Mouse (Mus musculus): ENCODE data around the gene Lins1. TPM values are rescaled to one million over a fixed set of nuclear protein-coding genes. Genes with fewer than 3 reads are reported as not detected.
A peak's percentile ranks its signal among the peaks of the same experiment; 100 is the strongest.

The Lins1 gene
- polyA plus RNA-seq (2015; fragmentation: Nextera tagmentation; extraction: Ambion mirVana): 20.4 and 20.6 TPM in 2 replicates

DNA sequence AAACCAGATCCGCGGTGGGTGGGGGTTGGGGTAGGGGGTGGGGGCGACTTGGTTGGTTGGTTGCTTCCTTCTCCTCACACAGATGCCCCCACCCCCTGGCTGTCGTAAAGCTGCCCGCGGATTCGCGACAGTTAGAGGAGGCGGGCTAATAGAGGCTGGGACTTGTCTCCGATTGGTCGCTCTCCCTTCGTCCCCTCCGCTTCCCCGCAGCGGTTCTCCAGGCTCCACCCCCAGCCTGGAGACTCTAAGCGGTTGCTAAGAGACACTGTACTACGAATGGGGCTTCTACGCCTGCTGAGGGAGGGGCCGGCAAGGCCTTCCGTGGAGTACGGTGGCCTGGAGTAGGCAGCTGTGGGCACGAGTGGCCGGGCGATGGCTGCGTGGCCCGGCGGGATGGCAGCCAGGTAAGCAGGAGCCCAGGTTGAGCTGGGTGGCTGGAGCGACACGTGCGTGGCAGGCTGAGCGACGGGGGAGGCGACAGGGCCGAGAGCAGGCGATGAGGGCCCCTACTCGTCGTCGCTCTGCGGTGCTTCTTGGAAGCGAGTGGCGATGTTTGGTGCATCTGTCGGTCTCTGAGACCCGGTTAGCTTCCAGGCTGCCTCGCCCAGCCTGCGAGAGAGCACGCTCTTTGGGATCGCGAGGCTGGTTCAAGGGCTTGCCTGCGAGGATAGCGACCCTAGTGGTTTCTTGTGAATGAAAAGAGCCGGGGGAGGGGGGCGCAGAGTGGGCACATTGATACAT lies at the start of gene Lins1:
Gene Lins1 (plus strand): TSS at position 270 of the 741 bp plus-strand sequence.
- 0% methylated on average over 51 of the region's 52 CpGs for WGBS
- peak within 1 kb of the TSS; percentile 90 for H3K9ac ChIP-seq (replicated peaks; ENCODE audit: low read length)
- H3K4me3 ChIP-seq (ENCODE audit: low read length): peak within 1 kb of the TSS; percentile 70
- 0 out of 2 replicates have a peak, but pooled peaks cover 4% of the 10 kb centered on the region for H3K36me3 ChIP-seq (ENCODE audit: insufficient read depth, low read length)
- H3K27ac ChIP-seq (ENCODE audit: low read length): peak within 1 kb of the TSS; percentile 91
- peaks cover 8% of the 10 kb centered on the region for H3K4me1 ChIP-seq (ENCODE audit: insufficient read depth, low read length)
- no peaks in the 10 kb centered on the region for H3K9me3 ChIP-seq (ENCODE audit: low read length)
- no peaks in the 10 kb centered on the region for H3K27me3 ChIP-seq (ENCODE audit: insufficient read depth, low read length)
- ATAC-seq (ENCODE audit: low FRiP score, low TSS enrichment): peak; percentile 99
- H3K4me2 ChIP-seq (replicated peaks; ENCODE audit: low read depth, low read length): peak within 1 kb of the TSS; percentile 72

DNA sequence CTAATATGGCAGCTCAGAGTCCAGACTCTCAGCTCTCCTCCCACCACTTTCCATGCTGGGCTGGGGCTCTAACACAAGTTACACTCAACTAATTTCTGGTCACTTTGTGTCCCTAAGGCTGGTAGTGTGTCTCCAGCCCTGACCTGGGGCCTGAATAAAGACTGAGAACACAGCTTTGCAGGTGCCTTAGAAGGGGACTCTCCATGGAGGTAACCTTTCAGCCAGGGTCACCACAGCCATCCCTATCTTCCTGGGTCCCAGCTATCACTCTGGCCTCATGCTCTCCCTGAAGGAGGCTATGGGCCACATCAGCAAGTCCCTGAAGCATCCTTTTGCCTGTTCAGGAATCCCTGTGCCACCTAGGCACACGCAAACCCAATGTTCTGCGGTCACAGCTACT lies 44.0 kb upstream of the Lins1 start:
- Histone ChIP-seq H3K9ac (replicated peaks; ENCODE audit: low read length) (no peak overlapping the region), H3K4me2 (replicated peaks; ENCODE audit: low read depth, low read length) (no peak overlapping the region), H3K36me3 (ENCODE audit: insufficient read depth, low read length) (peaks cover 12% of the 10 kb centered on the region; the same call in 1 of the 2 replicates), H3K4me3 (ENCODE audit: low read length) (no peak overlapping the region), H3K27ac (ENCODE audit: low read length) (no peak overlapping the region), H3K9me3 (ENCODE audit: low read length) (no peaks in the 10 kb centered on the region), H3K4me1 (ENCODE audit: insufficient read depth, low read length) (peaks cover 4% of the 10 kb centered on the region), H3K27me3 (ENCODE audit: insufficient read depth, low read length) (no peaks in the 10 kb centered on the region)
- WGBS: 97% methylated on average over 2 of the region's 2 CpGs
- no peak for ATAC-seq (ENCODE audit: low FRiP score, low TSS enrichment)

DNA sequence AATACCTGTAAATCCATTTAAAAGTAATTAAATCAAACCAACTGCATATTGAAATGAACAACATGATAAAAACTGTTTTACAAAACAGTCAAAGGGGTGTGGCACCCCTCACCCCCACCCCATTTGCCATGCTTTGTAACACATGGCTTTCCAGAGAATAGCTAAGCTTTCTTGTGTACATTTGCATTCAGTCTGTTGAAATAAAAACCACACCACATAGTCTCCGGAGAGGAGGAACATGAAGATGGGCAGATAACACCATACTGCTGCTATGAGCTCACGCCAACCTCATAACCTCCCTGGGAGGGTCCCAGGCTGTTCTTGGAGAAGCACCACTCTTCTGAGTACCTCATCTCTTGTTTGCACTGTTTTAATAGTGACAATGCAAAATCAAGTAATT lies 40.5 kb upstream of the Lins1 start:
- Histone ChIP-seq H3K9ac (replicated peaks; ENCODE audit: low read length) (no peak overlapping the region), H3K27ac (ENCODE audit: low read length) (no peak overlapping the region), H3K4me2 (replicated peaks; ENCODE audit: low read depth, low read length) (no peak overlapping the region), H3K4me3 (ENCODE audit: low read length) (no peak overlapping the region), H3K27me3 (ENCODE audit: insufficient read depth, low read length) (no peaks in the 10 kb centered on the region), H3K36me3 (ENCODE audit: insufficient read depth, low read length) (peaks cover 6% of the 10 kb centered on the region), H3K4me1 (ENCODE audit: insufficient read depth, low read length) (peaks cover 9% of the 10 kb centered on the region), H3K9me3 (ENCODE audit: low read length) (no peaks in the 10 kb centered on the region)
- WGBS: 80% methylated on average over 2 of the region's 2 CpGs
- ATAC-seq (ENCODE audit: low FRiP score, low TSS enrichment): no peak

GRCm38 (mm10) chr7:66650883-66651282 lies 38.8 kb upstream of the Lins1 start:
- H3K4me1 ChIP-seq (ENCODE audit: insufficient read depth, low read length): peaks cover 9% of the 10 kb centered on the region
- H3K4me3 ChIP-seq (ENCODE audit: low read length): no peak overlapping the region
- no peak overlapping the region for H3K4me2 ChIP-seq (replicated peaks; ENCODE audit: low read depth, low read length)
- peak; percentile 63; the same call in 1 of the 2 replicates for ATAC-seq (ENCODE audit: low FRiP score, low TSS enrichment)
- no peaks in the 10 kb centered on the region for H3K9me3 ChIP-seq (ENCODE audit: low read length)
- H3K36me3 ChIP-seq (ENCODE audit: insufficient read depth, low read length): peaks cover 14% of the 10 kb centered on the region
- H3K9ac ChIP-seq (replicated peaks; ENCODE audit: low read length): no peak overlapping the region
- H3K27me3 ChIP-seq (ENCODE audit: insufficient read depth, low read length): no peaks in the 10 kb centered on the region
- no peak overlapping the region for H3K27ac ChIP-seq (ENCODE audit: low read length)
- 34% methylated on average over 5 of the region's 5 CpGs for WGBS

DNA sequence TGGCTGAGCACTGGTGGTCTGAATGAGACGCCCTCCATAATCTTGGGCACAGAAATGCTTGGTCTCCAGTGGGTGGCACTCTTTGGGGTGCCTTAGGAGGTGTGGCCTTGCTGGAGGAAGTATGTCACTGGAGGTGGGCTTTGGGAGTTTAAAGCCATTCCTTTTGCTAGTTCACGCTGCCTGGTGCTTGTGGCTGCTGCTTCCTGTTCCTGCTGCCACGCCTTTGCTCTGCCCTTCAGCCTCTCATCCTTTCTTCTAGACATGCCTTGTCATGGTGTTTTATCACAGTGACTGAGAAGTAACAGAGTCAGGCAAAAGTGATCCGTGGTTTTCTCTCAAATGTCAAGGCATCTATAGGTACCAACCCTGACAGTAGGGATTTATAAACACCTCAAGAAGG lies 37.5 kb upstream of the Lins1 start:
- Histone ChIP-seq H3K4me1 (ENCODE audit: insufficient read depth, low read length) (peaks cover 9% of the 10 kb centered on the region), H3K9me3 (ENCODE audit: low read length) (no peaks in the 10 kb centered on the region), H3K27ac (ENCODE audit: low read length) (no peak overlapping the region), H3K4me2 (replicated peaks; ENCODE audit: low read depth, low read length) (no peak overlapping the region), H3K27me3 (ENCODE audit: insufficient read depth, low read length) (no peaks in the 10 kb centered on the region), H3K9ac (replicated peaks; ENCODE audit: low read length) (no peak overlapping the region), H3K4me3 (ENCODE audit: low read length) (no peak overlapping the region), H3K36me3 (ENCODE audit: insufficient read depth, low read length) (peaks cover 14% of the 10 kb centered on the region)
- 91% methylated on average over 4 of the region's 4 CpGs for WGBS
- ATAC-seq (ENCODE audit: low FRiP score, low TSS enrichment): no peak

DNA sequence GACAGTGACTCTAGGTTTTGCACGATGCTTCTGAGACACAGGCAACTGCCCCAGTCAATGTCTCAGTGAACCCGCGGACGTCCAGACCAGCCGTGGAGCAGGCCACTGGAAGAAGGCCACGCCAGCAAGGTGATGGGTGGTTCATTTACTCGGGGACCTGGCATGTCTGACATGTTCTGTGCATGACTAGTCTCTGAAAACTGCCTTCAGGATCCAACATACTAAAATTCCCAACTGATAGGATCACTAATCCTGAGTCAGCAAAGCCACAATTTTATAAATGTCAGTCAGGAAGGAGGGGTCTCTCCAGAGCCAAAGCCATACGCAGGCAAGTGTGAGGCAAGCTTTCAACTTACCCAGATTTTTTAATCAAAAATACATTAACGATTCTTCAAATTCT lies 36.1 kb upstream of the Lins1 start:
- Histone ChIP-seq H3K27me3 (ENCODE audit: insufficient read depth, low read length) (no peaks in the 10 kb centered on the region), H3K4me2 (replicated peaks; ENCODE audit: low read depth, low read length) (no peak overlapping the region), H3K4me3 (ENCODE audit: low read length) (no peak overlapping the region), H3K36me3 (ENCODE audit: insufficient read depth, low read length) (peaks cover 10% of the 10 kb centered on the region), H3K27ac (ENCODE audit: low read length) (no peak overlapping the region), H3K4me1 (ENCODE audit: insufficient read depth, low read length) (peaks cover 9% of the 10 kb centered on the region), H3K9ac (replicated peaks; ENCODE audit: low read length) (no peak overlapping the region), H3K9me3 (ENCODE audit: low read length) (no peaks in the 10 kb centered on the region)
- WGBS: 81% methylated on average over 9 of the region's 9 CpGs
- ATAC-seq (ENCODE audit: low FRiP score, low TSS enrichment): no peak

DNA sequence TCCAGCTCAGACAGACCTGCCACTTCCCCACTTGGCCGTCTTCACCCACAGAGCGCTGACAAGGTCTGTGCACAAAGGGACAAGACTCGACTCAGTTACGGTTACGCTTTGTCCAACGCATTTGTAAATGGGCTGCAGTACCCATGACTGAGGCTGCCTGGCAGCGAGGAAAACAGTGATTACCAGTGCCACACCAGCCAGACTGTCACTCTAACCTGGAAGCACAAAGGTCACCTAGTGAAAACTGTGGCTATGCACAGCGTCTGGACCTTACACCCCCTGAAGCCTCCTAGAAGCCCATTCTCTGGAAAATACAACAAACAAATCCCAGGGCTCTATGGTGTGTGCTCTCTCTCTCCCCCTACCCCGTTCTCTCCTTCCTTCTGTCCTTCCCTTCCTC lies 34.2 kb upstream of the Lins1 start:
- Histone ChIP-seq H3K36me3 (ENCODE audit: insufficient read depth, low read length) (peaks cover 22% of the 10 kb centered on the region), H3K9ac (replicated peaks; ENCODE audit: low read length) (no peak overlapping the region), H3K4me2 (replicated peaks; ENCODE audit: low read depth, low read length) (no peak overlapping the region), H3K4me1 (ENCODE audit: insufficient read depth, low read length) (peaks cover 8% of the 10 kb centered on the region), H3K27me3 (ENCODE audit: insufficient read depth, low read length) (no peaks in the 10 kb centered on the region), H3K9me3 (ENCODE audit: low read length) (no peaks in the 10 kb centered on the region), H3K27ac (ENCODE audit: low read length) (no peak overlapping the region), H3K4me3 (ENCODE audit: low read length) (no peak overlapping the region)
- WGBS: 84% methylated on average over 9 of the region's 9 CpGs
- ATAC-seq (ENCODE audit: low FRiP score, low TSS enrichment): no peak

GRCm38 (mm10) chr7:66660291-66660690 lies 29.4 kb upstream of the Lins1 start:
- Histone ChIP-seq H3K36me3 (ENCODE audit: insufficient read depth, low read length) (peaks cover 14% of the 10 kb centered on the region), H3K27me3 (ENCODE audit: insufficient read depth, low read length) (no peaks in the 10 kb centered on the region), H3K27ac (ENCODE audit: low read length) (no peak overlapping the region), H3K4me3 (ENCODE audit: low read length) (no peak overlapping the region), H3K4me2 (replicated peaks; ENCODE audit: low read depth, low read length) (no peak overlapping the region), H3K4me1 (ENCODE audit: insufficient read depth, low read length) (no peaks in the 10 kb centered on the region), H3K9me3 (ENCODE audit: low read length) (no peaks in the 10 kb centered on the region), H3K9ac (replicated peaks; ENCODE audit: low read length) (no peak overlapping the region)
- 63% methylated on average over 7 of the region's 7 CpGs for WGBS
- ATAC-seq (ENCODE audit: low FRiP score, low TSS enrichment): peak; percentile 32; the same call in 1 of the 2 replicates

GRCm38 (mm10) chr7:66660972-66661371 lies 28.7 kb upstream of the Lins1 start:
- no peak for ATAC-seq (ENCODE audit: low FRiP score, low TSS enrichment)
- 60% methylated on average over 8 of the region's 8 CpGs for WGBS
- Histone ChIP-seq H3K9ac (replicated peaks; ENCODE audit: low read length) (no peak overlapping the region), H3K4me1 (ENCODE audit: insufficient read depth, low read length) (no peaks in the 10 kb centered on the region), H3K9me3 (ENCODE audit: low read length) (no peaks in the 10 kb centered on the region), H3K4me3 (ENCODE audit: low read length) (no peak overlapping the region), H3K36me3 (ENCODE audit: insufficient read depth, low read length) (peaks cover 15% of the 10 kb centered on the region), H3K27me3 (ENCODE audit: insufficient read depth, low read length) (no peaks in the 10 kb centered on the region), H3K4me2 (replicated peaks; ENCODE audit: low read depth, low read length) (no peak overlapping the region), H3K27ac (ENCODE audit: low read length) (no peak overlapping the region)

DNA sequence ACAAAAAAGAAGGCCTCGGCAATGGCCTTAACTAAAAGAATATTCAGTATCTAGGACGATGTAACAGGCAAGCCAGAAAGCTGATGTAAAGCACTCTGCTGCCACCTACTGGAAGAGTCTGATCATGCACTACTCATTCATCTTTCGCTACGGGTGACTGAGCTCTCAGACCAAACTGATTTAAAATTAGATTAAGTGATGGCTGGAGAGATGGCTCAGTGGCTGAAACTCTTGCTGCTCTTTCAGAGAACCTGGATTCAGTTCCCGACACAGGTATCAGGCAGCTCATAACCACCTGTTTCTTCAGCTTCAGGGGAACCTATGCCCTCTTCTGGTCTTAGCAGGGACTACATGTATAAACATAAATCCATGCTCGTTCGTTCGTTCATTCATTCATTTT lies 28.1 kb upstream of the Lins1 start:
- H3K27me3 ChIP-seq (ENCODE audit: insufficient read depth, low read length): no peaks in the 10 kb centered on the region
- H3K36me3 ChIP-seq (ENCODE audit: insufficient read depth, low read length): peaks cover 19% of the 10 kb centered on the region
- no peak overlapping the region for H3K9ac ChIP-seq (replicated peaks; ENCODE audit: low read length)
- 0 out of 2 replicates have a peak overlapping the region, but pooled peaks have one; percentile 15 for H3K4me3 ChIP-seq (ENCODE audit: low read length)
- peak; percentile 47; the same call in 1 of the 2 replicates for ATAC-seq (ENCODE audit: low FRiP score, low TSS enrichment)
- H3K9me3 ChIP-seq (ENCODE audit: low read length): no peaks in the 10 kb centered on the region
- H3K4me2 ChIP-seq (replicated peaks; ENCODE audit: low read depth, low read length): peak overlapping the region; percentile 34
- no peak overlapping the region for H3K27ac ChIP-seq (ENCODE audit: low read length)
- H3K4me1 ChIP-seq (ENCODE audit: insufficient read depth, low read length): no peaks in the 10 kb centered on the region
- WGBS: 19% methylated on average over 8 of the region's 8 CpGs

Measured in kidney, embryonic 16.5 days (tissue).